Mouse (Mus musculus) testis, postnatal 10 days (tissue): Measurements from ENCODE around the gene Col25a1.

ENCODE experiments used
- DNase-seq: peaks from one replicate; pipeline ENCODE4 v3.0.0; 2021; ENCODE audit warnings: low spot score

The Col25a1 gene

GRCm38 (mm10) chr3:130380299-130380845, 249.1 kb downstream of the Col25a1 start:
- DNase-seq, result no peak

DNA sequence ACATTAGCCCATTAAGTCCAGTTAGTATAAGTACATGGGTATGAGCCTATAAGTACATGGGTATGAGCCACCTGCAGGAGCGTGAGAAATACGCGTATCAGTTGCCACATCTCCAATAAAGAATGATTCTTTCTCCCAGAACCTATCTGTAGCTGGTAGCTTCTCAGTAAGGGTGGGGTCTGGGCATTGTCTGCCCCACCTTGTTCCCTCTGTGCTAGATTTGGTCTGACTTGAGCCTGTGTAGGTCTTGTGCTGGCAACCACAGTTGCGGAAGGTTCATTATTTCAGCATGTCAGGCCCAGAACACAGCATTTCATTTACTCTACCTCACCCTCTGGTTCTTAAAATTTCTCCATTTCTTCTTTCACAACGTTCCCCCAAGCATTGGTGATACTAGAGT, 250.4 kb downstream of the Col25a1 start:
- DNase-seq, result no peak

GRCm38 (mm10) chr3:130385856-130386255, 254.6 kb downstream of the Col25a1 start:
- no peak for DNase-seq

DNA sequence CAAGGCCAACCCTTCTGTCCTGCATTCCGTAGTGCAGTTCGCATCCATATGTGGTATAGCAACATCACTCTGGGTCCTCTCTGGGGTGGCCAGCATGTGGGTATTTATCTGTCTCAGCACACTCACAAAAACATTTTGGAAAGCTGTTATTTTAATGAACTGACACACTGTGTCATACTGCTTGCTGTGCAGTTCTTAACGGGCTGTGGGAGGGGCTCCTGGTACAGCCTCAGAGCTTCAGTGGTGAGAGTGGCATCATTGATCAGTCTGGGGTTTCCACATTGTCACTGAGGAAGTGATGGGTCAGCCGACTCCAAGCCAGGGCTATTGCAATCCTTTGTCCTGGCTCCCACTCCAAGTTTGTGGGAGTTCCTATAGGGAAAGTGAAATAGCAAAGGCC, 255.9 kb downstream of the Col25a1 start:
- DNase-seq, result no peak

- no peak for DNase-seq
Observed at GRCm38 (mm10) chr3:130389261-130389975, 258.1 kb downstream of the Col25a1 start.

DNA sequence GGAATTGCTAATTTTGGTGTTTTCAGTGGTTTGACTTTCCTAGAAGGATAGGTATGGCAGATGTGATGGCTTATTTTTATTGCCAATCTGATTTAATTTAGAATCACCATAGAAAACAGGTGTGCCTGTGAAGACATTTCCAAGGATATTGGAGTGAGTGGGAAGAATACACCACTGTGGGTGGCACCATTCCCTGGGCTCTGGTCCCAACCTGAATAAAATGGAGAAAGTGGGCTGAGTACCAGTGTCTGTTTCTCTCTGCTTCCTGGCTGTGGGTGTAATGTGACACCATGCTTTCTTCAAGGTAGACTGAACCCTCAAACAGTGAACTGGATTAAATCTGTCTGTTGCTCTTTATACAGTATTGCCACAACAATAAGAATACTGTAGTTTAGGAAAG, 265.3 kb downstream of the Col25a1 start:
- no peak for DNase-seq

- DNase-seq, result no peak
Observed at GRCm38 (mm10) chr3:130400716-130401559, 269.6 kb downstream of the Col25a1 start.

GRCm38 (mm10) chr3:130401560-130401852, 270.2 kb downstream of the Col25a1 start:
- no peak for DNase-seq

GRCm38 (mm10) chr3:130404525-130405409, 273.5 kb downstream of the Col25a1 start:
- DNase-seq, result no peak

DNA sequence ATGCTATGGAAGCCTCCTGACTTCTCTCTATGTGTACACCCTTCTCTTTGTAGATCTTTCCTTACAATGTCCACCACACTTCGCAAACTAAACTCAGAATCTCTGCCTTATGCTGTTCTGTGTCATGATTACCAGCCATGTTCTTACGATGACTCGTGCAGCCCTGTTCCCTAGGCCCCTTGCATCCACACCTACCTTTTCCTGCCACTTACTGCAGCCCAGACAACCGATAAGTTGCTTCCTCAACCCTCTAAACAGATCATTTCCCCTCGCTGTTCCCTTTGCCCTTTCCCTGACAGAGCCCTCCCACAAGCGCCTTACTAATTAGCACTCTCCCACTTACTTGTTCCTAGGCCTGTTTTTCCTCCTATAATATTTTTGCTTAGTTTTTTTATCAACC, 275.9 kb downstream of the Col25a1 start:
- DNase-seq, result no peak

DNA sequence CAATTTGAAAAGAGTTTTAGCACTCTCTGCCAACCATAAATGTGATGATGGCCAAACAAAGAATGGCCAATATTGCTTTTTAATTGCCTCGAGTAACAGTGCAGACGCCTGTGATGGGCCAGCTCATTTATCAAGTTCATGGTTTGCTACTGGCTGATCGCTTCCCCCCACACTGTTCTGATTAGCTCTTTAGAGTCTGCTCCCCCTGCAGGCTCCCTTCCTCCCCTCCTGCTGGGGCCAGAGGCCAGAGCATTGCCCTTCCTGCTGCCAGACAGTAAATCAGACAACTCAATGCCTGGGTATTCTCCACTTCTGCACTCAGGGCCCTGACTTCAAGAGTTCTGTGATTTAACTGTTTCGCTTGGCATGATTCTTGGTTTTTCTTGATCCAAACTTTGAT, 281.9 kb downstream of the Col25a1 start:
- no peak for DNase-seq

- DNase-seq, result no peak
Observed at GRCm38 (mm10) chr3:130418951-130419350, 287.6 kb downstream of the Col25a1 start.

DNA sequence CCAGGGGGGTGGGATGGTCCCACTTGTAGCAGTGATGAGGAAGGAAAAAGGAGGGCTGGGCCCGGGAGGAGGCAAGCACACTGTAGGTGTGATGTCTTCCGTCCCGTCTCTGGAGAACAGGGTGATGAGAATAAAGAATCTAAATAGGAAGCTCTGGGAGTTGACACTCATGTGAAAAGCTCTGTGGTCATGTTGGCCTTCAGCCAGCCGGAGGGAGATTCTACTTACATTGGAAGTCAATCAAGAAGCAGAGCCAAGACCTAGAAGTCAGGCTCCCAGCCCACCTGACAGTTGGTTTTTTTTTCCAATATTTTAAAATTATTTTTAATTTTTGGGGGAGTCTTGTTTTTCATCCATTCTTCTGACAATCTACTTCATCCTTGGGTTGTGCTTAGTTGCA, 297.5 kb downstream of the Col25a1 start:
- peak; percentile 45 for DNase-seq

DNA sequence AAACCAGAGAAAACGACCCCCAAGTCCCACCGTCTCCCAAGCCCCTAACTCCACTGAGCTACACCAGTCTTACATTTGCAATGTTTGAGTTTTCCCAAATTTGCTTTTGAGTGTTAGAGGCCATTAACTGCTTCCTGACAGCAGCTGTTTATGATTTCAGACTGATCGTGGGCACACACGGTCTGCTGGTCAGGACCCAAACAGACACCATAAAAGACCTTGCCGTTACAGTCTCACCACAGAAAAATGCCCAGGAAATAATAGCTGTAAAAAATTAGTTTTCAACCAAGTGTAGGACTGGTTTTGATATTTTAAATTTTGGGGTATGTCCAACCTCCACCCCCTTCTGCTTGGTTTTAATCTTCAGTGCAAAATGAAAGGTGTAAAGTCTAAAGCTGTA, 298.8 kb downstream of the Col25a1 start:
- no peak for DNase-seq

DNA sequence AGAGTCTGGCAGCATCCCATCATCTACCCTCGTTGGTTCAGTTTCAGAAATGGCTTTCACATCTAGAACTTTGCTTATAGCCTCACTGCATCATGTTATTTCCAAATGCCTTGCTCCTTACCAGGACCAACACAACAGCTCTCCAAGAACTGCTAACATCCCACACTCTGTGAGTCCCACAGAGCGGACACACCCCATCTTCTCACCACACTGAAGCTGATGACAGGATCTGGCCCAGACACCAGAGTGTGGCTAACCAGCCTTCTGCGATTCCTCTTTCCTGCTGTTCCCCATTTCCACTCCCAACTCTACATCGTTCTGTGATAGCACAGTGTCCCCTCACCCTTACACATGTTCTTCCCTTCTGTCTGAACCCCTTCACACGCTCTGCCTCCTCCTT, 301.5 kb downstream of the Col25a1 start:
- DNase-seq, result no peak

DNA sequence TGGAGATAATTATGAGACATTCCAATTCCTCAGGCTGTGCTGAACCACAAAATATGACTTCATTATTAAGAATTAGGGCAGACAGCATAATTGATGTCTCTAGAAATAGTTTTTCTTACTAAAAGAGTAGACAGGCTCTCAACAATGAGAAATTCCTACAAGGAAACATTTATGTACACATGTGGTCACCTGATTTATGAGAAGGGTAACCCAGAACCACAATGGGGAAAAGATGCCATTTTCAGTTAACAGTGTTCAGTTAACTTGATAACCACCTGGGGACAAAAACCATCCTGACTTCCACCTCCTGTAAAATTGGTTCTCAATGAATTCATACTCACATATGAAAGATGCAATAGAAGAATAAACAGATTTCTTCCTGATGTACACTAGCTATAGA, 305.7 kb downstream of the Col25a1 start:
- no peak for DNase-seq

- no peak for DNase-seq
Observed at GRCm38 (mm10) chr3:130439767-130440166, 308.5 kb downstream of the Col25a1 start.

DNA sequence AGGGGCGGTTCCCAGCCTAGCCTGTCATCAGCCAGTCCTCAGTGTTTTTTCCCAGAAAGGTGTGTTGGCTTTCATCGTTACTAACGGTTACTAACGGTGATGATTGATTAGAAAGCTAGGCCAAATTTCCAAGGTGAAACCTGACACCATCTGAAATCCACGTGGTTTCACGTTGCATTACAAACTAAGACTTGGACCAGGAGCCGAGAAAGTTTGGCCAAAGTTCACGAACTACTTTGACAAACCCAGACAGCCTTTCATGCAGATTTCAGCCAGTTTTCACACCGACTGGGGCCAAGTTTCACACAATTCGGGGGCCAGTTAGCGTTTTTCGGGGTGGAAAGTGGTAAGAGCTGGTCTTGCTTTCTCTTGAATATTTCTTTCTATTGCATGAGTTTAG, 309.4 kb downstream of the Col25a1 start:
- no peak for DNase-seq

GRCm38 (mm10) chr3:130443842-130444627, 312.7 kb downstream of the Col25a1 start:
- no peak for DNase-seq

DNA sequence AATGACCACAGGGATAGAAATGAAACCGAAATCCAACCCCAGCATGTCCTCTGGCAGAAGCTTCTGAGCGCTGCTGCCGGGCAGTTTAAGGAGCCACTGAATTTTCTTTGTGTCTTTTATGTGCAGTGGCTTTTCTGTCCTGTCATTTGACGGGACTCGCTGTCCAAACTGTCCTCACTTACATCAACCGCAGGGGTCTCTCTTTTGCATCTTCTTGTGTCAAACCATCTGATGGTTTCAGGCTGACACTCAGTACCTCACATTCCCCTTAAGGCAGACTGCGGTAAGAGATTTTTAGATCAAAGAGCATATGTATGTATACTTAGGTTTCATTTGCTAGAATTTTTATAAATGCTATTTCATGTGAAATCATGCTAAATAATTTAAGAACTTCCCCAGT, 318.6 kb downstream of the Col25a1 start:
- no peak for DNase-seq

GRCm38 (mm10) chr3:130465371-130465770, 334.1 kb downstream of the Col25a1 start:
- DNase-seq, result no peak
